Mouse (Mus musculus) heart, embryonic 15.5 days (tissue): ENCODE data around the gene Apoc1. TPM values are rescaled to one million over a fixed set of nuclear protein-coding genes. Genes with fewer than 3 reads are reported as not detected.

Experiments
- ATAC-seq: fragments of 200-750 bp; cut with Nextera tagmentation; replicated peaks from 2 replicates; pipeline ENCODE4 v1.8.0; 2017; ENCODE audit warnings: low read depth, moderate TSS enrichment; ENCODE audit not compliant: insufficient number of reproducible peaks, insufficient read depth, low FRiP score
- H3K27ac ChIP-seq: fragments of 300-500 bp; sonication (generic); 2 replicates; pipeline ENCODE4 v1.5.1; 2015; ENCODE audit warnings: mild to moderate bottlenecking, inconsistent platforms
- H3K27me3 ChIP-seq: fragments of 300-500 bp; sonication (generic); 2 replicates; pipeline ENCODE4 v1.6.1; 2015; ENCODE audit warnings: inconsistent platforms
- H3K36me3 ChIP-seq: fragments of 300-500 bp; sonication (generic); 2 replicates; pipeline ENCODE4 v1.6.1; 2015; ENCODE audit warnings: mild to moderate bottlenecking, inconsistent platforms
- H3K4me1 ChIP-seq: fragments of 300-500 bp; sonication (generic); replicated peaks from 2 replicates; pipeline ENCODE4 v1.6.1; 2015; ENCODE audit warnings: inconsistent platforms
- H3K4me2 ChIP-seq: fragments of 300-500 bp; sonication (generic); 2 replicates; pipeline ENCODE4 v1.6.1; 2015; ENCODE audit warnings: inconsistent platforms, mild to moderate bottlenecking, moderate library complexity
- H3K4me3 ChIP-seq: fragments of 300-500 bp; sonication (generic); 2 replicates; pipeline ENCODE4 v1.5.1; 2015; ENCODE audit warnings: mild to moderate bottlenecking, inconsistent platforms
- H3K9ac ChIP-seq: fragments of 300-500 bp; sonication (generic); 2 replicates; pipeline ENCODE4 v1.6.1; 2015; ENCODE audit warnings: mild to moderate bottlenecking, inconsistent platforms
- H3K9me3 ChIP-seq: fragments of 300-500 bp; sonication (generic); replicated peaks from 2 replicates; pipeline ENCODE4 v1.6.1; 2016; ENCODE audit warnings: inconsistent platforms
- WGBS: fragments of 180-500 bp; shearing (Covaris S2); methylation state at CpG from one replicate; pipeline ENCODE4 v1.1.7; 2015; ENCODE audit warnings: mixed read lengths; 5-methylcytosine and 5-hydroxymethylcytosine counted together
- polyA plus RNA-seq: library from polyadenylated mRNA; unstranded; fragments of >200 nt; fragmentation: Nextera tagmentation; extraction: Ambion mirVana; gene quantifications from 2 replicates; pipeline ENCODE4 v1.2.1, GENCODE M21; 2015

The Apoc1 gene
- polyA plus RNA-seq, 1 experiment from 2014 or later = 12.3 TPM

DNA sequence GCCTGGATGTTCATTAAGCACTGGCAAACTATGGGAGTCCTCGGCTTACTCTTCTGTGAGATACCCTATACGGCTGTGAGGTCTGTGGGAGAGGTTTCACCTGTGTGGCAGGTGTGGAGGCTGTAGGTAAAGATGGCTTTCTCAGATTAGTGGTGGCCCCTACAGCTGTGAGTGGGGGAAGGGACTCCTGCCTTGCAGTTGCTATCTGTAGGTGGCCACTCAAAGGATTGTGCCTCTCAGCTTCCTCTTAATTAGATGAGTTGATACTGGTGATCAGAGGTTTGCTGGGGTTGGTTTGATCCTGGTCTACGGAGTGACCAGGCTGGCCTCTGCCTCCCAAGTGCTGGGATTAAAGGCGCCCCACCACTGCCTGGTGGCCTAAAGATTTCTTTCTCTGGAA lies 12.0 kb upstream of the Apoc1 start:
- no peaks in the 10 kb centered on the region for H3K27me3 ChIP-seq
- H3K36me3 ChIP-seq = peaks cover 53% of the 10 kb centered on the region
- no peak for ATAC-seq

DNA sequence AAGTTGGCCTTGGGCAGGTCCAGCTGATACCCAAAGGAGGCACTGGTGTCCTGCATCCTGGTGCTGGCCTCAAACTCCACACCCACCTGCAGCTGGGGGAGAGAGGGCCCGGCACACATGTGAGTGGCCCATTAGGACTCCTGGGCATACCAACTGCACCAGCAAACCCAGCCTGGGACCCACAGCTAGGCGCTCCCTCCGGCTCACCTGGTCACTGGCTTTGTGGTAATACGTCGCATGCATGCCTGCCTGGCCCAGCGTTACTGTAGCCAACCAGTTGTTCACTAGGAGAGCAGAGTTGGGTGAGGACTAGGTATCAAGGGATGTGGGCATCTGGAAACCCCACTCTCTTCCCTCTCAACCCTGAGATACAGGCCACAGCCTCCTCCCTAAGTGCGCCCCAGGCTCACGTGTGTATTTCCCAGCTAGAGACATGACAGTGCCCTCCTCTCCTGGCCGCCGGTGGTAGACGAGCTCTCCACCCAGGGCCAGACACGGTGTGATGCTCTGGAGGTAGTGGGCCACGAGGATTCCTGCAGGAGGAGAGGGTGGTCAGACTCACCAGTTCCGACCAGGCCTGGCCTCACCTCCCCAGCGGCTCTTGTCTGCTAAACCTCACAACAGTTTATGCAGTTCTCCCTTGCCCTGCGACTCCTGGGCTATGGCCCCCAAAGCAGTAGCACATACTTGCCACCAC lies 10.5 kb upstream of the Apoc1 start:
- Histone ChIP-seq H3K9me3 (no peaks in the 10 kb centered on the region), H3K36me3 (peaks cover 40% of the 10 kb centered on the region), H3K4me1 (peaks cover 40% of the 10 kb centered on the region), H3K9ac (no peak overlapping the region), H3K27ac (no peak overlapping the region), H3K4me2 (no peak overlapping the region), H3K27me3 (no peaks in the 10 kb centered on the region), H3K4me3 (no peak overlapping the region)
- WGBS = 92% methylated on average over 16 of the region's 16 CpGs
- ATAC-seq = no peak

More for the DNA sequence above, 12.0 kb upstream of the Apoc1 start:
- Histone ChIP-seq H3K27ac (no peak overlapping the region), H3K9ac (no peak overlapping the region), H3K4me2 (no peak overlapping the region), H3K4me3 (no peak overlapping the region), H3K9me3 (no peaks in the 10 kb centered on the region), H3K4me1 (peaks cover 25% of the 10 kb centered on the region)
- WGBS = 87% methylated on average over 4 of the region's 4 CpGs

DNA sequence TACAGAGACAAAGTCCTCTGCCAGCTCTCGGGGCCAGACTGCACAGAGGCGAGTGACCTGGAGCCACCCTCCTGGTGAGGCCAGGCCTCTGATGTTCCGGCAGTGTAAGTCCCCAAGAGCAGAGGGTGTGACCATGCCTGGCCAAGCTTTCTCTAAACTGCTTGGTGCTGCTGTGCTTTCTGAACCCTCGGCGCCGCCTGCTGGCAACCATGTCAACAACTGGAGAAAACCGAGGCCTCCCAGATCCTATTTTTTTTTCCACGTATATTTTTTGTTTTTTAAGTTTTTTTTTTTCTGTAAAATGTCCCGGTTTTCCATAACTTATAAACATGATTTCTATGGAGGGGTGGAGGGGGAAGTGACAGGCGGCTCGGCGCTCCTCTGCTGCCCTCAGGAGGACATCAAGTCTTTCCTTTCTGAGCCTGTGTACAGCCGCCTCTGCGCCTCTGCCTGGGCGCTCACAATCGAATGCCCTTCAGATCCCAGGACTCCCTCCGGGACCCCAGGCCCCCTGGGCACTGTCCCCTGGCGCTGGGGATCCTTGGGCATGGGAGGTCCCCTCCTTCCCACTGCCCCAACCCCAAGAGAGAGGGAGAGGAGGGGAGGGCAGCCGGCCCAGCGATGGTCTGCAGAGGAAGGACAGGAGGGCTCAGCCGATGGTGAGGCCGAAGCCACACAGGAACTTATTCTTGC lies 8.8 kb upstream of the Apoc1 start:
- H3K27ac ChIP-seq = peak overlapping the region; percentile 70
- ATAC-seq = peak; percentile 47; the same call in 1 of the 2 replicates
- H3K4me3 ChIP-seq = no peak overlapping the region
- H3K4me2 ChIP-seq = 0 out of 2 replicates have a peak overlapping the region, but pooled peaks have one; percentile 18
- H3K27me3 ChIP-seq = no peaks in the 10 kb centered on the region
- H3K9me3 ChIP-seq = no peaks in the 10 kb centered on the region
- 31% methylated on average over 22 of the region's 22 CpGs for WGBS
- 0 out of 2 replicates have a peak overlapping the region, but pooled peaks have one; percentile 19 for H3K9ac ChIP-seq
- H3K4me1 ChIP-seq = peaks cover 41% of the 10 kb centered on the region
- peaks cover 30% of the 10 kb centered on the region for H3K36me3 ChIP-seq

DNA sequence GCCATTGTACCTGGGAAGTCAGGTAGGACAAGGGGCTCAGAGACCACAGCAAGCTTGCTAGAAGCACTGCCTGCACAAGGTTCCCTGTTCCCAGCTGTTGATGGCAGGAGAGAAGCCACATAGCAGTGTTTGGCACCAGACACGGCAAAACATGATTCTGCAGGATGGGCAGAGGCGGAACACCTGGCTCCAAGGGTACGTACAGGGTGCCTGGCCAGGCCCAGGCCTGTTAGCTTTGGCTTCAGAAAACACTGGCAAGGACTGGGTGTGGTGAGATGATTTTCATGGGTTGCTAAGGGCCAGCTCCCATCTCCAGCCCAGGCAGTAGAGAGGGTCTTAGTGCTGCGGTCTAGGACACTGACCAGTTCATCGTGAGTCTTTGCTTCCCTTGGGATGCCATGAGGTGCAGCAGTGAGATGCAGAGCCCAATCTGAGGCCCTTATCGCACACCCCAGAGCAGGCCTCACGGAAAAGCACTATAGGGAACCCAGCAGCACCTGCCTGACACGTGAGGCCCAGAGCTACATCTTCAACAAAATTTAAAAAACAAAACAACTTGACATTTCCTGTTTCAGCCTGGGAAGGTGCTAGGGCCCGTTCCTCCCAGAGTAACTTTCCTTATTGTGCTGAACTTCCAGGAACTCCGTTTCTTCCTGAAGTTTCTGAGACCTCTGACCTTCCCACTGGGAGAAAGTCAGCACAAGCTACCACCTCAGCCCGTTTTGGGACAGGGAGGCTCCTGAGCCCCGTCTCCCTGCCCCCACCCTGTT lies 8.0 kb upstream of the Apoc1 start:
- H3K27ac ChIP-seq = peak overlapping the region; percentile 70
- H3K36me3 ChIP-seq = peaks cover 33% of the 10 kb centered on the region
- 0 out of 2 replicates have a peak overlapping the region, but pooled peaks have one; percentile 5 for H3K9ac ChIP-seq
- H3K4me2 ChIP-seq = 0 out of 2 replicates have a peak overlapping the region, but pooled peaks have one; percentile 18
- no peak overlapping the region for H3K4me3 ChIP-seq
- no peaks in the 10 kb centered on the region for H3K27me3 ChIP-seq
- peaks cover 48% of the 10 kb centered on the region for H3K4me1 ChIP-seq
- H3K9me3 ChIP-seq = no peaks in the 10 kb centered on the region
- WGBS = 52% methylated on average over 12 of the region's 12 CpGs
- ATAC-seq = no peak

DNA sequence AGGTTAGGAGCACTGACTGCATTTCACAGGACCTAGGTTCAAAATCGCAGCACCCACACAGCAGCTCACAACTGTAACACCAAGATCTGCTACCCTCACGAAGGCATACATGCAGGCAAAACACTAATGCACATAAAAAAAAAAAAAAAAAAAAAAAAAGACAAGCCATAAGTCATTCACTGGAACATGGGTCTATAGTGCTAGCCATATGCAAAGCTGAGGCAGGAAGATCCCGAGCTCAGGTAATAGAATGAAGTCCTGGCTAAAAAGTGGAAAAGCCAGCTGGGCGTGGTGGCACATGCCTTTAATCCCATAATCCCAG lies 7.3 kb upstream of the Apoc1 start:
- peak overlapping the region; percentile 70 for H3K27ac ChIP-seq
- no peaks in the 10 kb centered on the region for H3K27me3 ChIP-seq
- H3K36me3 ChIP-seq = peaks cover 33% of the 10 kb centered on the region
- no peak for ATAC-seq
- no peaks in the 10 kb centered on the region for H3K9me3 ChIP-seq
- H3K9ac ChIP-seq = no peak overlapping the region
- H3K4me3 ChIP-seq = no peak overlapping the region
- 76% methylated on average over 4 of the region's 4 CpGs for WGBS
- peak overlapping the region; percentile 76; the same call in 1 of the 2 replicates for H3K4me2 ChIP-seq
- H3K4me1 ChIP-seq = peaks cover 53% of the 10 kb centered on the region

DNA sequence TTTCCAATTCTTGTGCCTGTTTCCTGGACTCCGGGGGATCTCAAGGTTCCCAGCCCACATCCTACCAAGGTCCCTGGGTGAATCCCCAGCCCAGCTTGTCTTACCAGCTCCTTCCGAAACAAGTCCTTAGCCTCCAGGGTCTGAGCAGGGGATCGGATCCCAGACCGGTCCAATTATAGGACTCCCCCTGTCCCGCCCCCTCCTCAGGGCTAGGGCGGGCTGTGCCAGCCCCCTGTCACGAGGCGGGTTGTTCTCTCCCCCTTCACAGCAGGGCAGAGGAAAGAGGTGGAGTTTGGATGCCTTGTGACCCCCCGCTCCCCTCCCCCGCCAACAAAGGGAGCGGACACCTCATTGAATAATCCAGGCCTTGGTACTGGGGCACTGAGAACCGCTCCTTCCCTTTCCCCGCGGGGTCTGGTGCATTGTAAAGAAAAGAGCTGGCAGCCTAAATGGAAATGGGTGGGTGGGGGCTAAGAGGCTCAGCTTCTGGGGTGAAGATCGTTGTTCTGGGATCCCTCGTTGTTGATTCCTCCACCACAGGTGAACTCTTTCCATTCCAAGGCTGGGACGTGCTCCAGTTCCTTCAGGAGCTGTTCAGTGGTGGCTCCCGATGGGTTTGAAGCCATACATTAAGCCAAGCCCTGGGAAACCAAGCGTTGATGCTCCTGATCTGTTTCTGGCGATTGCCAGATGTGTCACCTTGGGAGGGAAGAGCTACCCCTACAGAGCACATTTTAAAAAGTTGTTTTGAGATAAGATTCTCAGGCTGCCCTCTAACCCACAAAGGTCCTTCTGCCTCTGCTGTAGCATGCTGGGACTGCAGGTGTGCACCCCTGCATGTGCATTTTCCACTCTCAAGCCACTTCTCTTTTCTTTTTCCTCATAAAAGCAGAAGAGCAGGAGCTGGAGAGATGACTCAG lies 6.7 kb upstream of the Apoc1 start, which contains the start of gene Apoe:
TSS of gene Apoe (minus strand) at position 282 of the 920 bp plus-strand sequence.
- peak within 1 kb of the TSS; percentile 70 for H3K27ac ChIP-seq
- H3K4me1 ChIP-seq = peaks cover 57% of the 10 kb centered on the region
- ATAC-seq = peak; percentile 71; the same call in 1 of the 2 replicates
- peak within 1 kb of the TSS; percentile 76 for H3K4me2 ChIP-seq
- H3K27me3 ChIP-seq = no peaks in the 10 kb centered on the region
- WGBS = 3% methylated on average over 20 of the region's 20 CpGs
- H3K36me3 ChIP-seq = peaks cover 27% of the 10 kb centered on the region; the same call in 1 of the 2 replicates
- H3K4me3 ChIP-seq = peak within 1 kb of the TSS; percentile 52
- H3K9ac ChIP-seq = peak within 1 kb of the TSS; percentile 58
- H3K9me3 ChIP-seq = no peaks in the 10 kb centered on the region

DNA sequence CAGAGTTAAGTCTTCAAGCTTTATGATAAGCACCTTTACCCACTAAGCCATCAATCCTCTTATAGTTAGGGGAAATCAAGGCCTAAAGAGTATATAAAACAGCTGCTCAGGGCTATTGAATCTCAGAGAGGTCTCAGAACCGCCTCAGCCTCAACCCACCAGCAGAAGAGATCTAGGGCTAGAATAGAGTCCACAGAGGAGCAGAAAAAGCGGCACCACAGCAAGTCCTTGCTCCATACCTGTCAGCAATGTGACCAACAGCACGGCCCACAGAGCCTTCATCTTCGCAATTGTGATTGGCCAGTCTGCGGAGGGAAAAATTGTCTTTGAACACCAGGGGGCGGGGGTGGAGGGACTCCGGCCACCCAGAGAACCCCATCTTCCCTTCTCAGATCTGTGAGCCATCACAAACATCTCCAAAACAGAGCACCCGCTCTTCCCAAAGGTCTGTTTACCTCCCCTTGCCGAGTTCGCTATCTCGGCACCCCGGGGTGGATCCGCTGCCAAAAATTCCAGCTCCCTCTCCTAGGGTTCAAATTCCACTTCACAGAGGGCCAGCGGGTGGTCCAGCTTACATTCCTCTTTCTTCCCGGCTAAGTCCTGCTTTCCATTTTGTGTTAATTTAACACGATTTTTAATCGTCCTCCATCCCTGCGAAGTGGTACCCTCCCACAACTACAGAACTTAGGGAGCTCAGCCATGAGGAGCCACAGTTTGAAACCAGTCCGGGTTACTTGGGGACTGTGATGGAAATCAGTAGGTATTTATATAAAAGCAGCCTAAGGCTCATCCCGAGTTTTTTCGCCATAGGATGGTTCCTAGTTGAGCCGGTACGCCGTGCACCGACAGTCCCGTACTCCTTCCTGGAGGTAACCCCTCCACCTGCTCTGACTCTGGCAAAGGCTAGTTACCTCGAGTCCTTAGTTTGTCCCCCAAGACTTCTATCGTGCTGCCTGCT lies 5.8 kb upstream of the Apoc1 start:
- Histone ChIP-seq H3K4me1 (peaks cover 66% of the 10 kb centered on the region), H3K4me2 (peak overlapping the region; percentile 76), H3K27ac (peak overlapping the region; percentile 62), H3K36me3 (peaks cover 19% of the 10 kb centered on the region; the same call in 1 of the 2 replicates), H3K27me3 (no peaks in the 10 kb centered on the region), H3K9ac (peak overlapping the region; percentile 58), H3K4me3 (peak overlapping the region; percentile 52), H3K9me3 (no peaks in the 10 kb centered on the region)
- no peak for ATAC-seq
- 3% methylated on average over 28 of the region's 28 CpGs for WGBS

DNA sequence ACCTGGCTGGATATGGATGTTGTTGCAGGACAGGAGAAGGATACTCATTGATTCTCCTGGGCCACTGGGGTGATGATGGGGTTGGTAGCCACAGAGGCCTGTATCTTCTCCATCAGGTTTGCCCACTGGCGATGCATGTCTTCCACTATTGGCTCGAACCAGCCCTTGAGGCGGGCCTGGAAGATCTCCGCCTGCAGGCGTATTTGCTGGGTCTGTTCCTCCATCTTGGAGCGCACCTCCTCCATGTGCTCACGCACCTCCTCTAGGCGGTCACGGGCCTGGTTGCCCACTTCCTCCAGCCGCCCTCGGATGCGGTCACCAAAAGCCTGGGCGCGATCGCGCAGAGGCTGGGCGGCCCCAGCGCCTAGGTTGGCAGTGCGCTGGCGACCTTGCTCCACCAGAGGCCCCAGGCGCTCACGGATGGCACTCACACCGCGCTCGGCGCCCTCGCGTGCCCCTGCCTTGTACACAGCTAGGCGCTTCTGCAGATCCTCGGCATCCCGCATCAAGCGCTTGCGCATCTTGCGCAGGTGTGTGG lies 3.9 kb upstream of the Apoc1 start:
- H3K9ac ChIP-seq = no peak overlapping the region
- peak overlapping the region; percentile 77; the same call in 1 of the 2 replicates for H3K27ac ChIP-seq
- no peak for ATAC-seq
- no peak overlapping the region for H3K4me3 ChIP-seq
- H3K4me2 ChIP-seq = 0 out of 2 replicates have a peak overlapping the region, but pooled peaks have one; percentile 76
- no peaks in the 10 kb centered on the region for H3K9me3 ChIP-seq
- WGBS = 91% methylated on average over 34 of the region's 34 CpGs
- no peaks in the 10 kb centered on the region for H3K27me3 ChIP-seq
- peaks cover 73% of the 10 kb centered on the region for H3K4me1 ChIP-seq
- peaks cover 9% of the 10 kb centered on the region; the same call in 1 of the 2 replicates for H3K36me3 ChIP-seq

DNA sequence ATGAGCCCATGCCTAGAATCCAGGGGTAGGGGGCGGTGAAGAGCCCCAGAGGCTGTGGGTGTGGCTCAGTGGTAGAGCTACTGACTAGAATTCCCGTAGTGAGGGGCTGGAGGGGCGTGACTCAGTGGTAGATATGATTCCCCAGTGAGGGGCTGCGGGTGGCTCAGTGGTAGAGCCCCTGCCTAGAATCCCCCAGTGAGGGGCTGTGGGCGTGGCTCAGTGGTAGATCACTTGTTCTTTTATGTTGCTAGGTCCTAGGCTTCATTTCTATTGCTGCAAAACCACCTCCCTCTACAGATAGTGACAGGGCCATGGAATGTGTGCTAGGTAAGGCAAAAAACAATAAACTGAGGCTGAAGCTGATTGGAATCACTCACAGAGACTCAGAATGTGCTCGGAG lies 3.4 kb upstream of the Apoc1 start:
- Histone ChIP-seq H3K27ac (peak overlapping the region; percentile 77), H3K4me2 (no peak overlapping the region), H3K9me3 (no peaks in the 10 kb centered on the region), H3K27me3 (no peaks in the 10 kb centered on the region), H3K4me3 (no peak overlapping the region), H3K36me3 (peaks cover 9% of the 10 kb centered on the region; the same call in 1 of the 2 replicates), H3K9ac (no peak overlapping the region), H3K4me1 (peaks cover 68% of the 10 kb centered on the region)
- WGBS = 70% methylated on average over 6 of the region's 6 CpGs
- ATAC-seq = no peak
